Mouse (Mus musculus): ENCODE results near the gene Trmt10c. TPM values are rescaled to one million over a fixed set of nuclear protein-coding genes. Genes with fewer than 3 reads are reported as not detected.

Trmt10c gene
- polyA plus RNA-seq, 1 experiment from 2014 or later: 25.7 TPM

DNA sequence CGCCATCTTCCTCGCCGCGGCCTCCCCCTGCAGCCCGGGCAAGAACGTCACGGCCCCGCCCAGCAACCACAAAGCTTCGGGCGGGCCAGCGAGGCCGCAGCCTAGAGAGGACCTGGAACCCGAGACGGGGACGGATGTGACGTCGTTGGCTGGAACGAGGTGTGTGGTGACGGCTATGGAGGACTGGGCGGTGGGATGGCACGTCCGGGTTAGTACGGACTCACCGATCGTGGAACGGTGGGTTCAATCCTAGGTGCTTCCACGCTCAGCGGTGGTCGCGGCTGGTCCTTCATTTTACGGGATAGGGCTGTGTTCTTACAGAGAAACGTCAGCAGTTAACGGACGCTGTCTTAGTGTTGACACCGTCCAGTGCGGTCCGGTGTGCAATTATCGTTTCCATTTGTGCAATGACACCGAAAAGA, 7.9 kb downstream of the Trmt10c start, which contains the start of gene Pcnp:
Gene Pcnp (minus strand): TSS at position 79 of the 422 bp plus-strand sequence.
- under 1% methylated on average over 39 of the region's 39 CpGs for WGBS

DNA sequence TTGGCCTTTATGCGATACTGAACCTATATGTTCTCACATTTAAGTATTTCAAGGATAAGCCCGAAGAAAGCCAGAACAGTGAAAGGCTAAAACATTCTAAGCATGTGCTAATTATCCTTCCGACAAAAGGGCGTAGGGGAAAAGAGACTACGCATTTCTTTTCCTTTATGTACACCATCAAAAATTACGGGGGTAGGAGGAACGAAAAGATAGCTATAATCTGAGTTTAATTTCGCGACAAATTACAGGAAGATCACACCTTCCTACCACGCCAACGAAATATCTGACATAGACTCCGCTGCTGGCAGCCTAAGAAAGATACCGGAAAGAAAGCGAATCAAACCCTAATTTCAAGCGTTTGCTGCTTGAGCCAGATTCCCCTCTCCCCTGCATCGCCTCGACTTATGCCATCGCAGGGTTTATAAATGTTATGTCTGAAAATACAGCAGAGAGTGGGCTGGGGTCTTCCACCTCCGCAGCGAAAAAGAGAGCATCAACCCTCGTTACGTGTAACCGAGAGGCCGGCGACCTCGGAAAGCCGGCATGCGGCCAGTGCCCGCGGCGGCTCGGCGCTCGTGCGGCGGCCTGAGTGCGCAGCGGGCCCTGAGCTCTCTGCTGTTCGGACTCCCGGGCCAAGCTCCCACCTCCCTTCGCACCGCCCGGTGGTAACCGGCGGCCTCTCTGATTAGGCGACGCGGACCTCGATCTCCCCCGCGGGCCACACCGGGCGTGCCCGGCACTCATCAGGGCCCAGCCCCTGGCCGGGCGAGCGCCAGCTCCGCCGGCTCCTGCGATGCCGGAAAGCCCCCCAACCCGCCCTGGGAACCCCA, 8.7 kb downstream of the Trmt10c start:
- Histone ChIP-seq H3K27me3 (no peaks in the 10 kb centered on the region), H3K27ac (replicated peaks) (peak overlapping the region; percentile 88), H3K4me3 (peak overlapping the region; percentile 63), H3K9me3 (no peaks in the 10 kb centered on the region), H3K4me1 (peaks cover 34% of the 10 kb centered on the region), H3K36me3 (peaks cover 19% of the 10 kb centered on the region), H3K4me2 (replicated peaks) (peak overlapping the region; percentile 71), H3K9ac (replicated peaks) (peak overlapping the region; percentile 75)
- under 1% methylated on average over 62 of the region's 62 CpGs for WGBS
- peak; percentile 90 for ATAC-seq (replicated peaks)

More for the DNA sequence above, 7.9 kb downstream of the Trmt10c start, which contains the start of gene Pcnp:
- H3K9ac ChIP-seq (replicated peaks): peak within 1 kb of the TSS; percentile 75
- ATAC-seq (replicated peaks): peak; percentile 100
- H3K27ac ChIP-seq (replicated peaks): peak within 1 kb of the TSS; percentile 88
- H3K4me1 ChIP-seq: peaks cover 32% of the 10 kb centered on the region
- H3K4me2 ChIP-seq (replicated peaks): peak within 1 kb of the TSS; percentile 71
- peaks cover 22% of the 10 kb centered on the region for H3K36me3 ChIP-seq
- no peaks in the 10 kb centered on the region for H3K27me3 ChIP-seq
- H3K9me3 ChIP-seq: no peaks in the 10 kb centered on the region
- peak within 1 kb of the TSS; percentile 63 for H3K4me3 ChIP-seq

DNA sequence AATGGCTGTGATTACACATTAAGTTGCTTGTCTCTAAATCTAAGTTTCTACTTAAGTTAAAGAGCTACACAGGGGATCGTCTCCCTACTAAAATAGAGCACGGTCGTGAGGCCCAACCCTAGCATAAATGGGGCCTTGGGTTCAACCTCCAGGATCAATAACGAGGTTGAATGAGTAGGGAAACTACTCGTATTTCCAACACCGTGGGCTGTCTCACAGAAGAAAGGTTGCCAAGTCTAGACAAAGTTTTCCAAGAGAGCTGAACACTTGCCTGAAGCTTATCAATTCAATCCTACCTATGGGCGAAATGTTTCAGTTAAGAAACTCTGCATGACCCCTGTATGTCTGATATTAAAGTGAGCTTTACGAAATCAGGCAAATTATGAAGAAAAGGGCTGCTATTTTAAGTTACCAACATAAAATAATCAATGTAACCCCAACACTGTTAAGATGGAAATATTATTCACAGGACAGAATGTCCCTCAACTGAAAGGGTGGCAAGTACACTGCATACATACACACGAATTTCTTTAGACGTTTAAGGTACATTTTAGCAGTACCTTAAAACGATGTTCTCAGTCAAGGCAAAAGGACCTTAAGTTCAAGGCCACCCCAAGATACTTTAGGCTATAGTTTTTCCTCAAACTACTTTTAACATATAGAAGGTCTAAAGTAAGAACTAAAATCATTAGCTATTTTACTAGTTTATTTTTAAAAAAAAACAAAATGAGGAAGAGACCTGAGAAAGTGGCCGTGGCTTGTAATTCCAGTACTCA, 9.6 kb downstream of the Trmt10c start:
- Histone ChIP-seq H3K4me1 (peaks cover 34% of the 10 kb centered on the region), H3K9ac (replicated peaks) (peak overlapping the region; percentile 75), H3K4me3 (peak overlapping the region; percentile 63), H3K9me3 (no peaks in the 10 kb centered on the region), H3K4me2 (replicated peaks) (peak overlapping the region; percentile 71), H3K27me3 (no peaks in the 10 kb centered on the region), H3K36me3 (peaks cover 13% of the 10 kb centered on the region; the same call in 1 of the 2 replicates), H3K27ac (replicated peaks) (peak overlapping the region; percentile 88; the same call in 1 of the 2 replicates)
- ATAC-seq (replicated peaks): no peak
- 35% methylated on average over 12 of the region's 12 CpGs for WGBS

DNA sequence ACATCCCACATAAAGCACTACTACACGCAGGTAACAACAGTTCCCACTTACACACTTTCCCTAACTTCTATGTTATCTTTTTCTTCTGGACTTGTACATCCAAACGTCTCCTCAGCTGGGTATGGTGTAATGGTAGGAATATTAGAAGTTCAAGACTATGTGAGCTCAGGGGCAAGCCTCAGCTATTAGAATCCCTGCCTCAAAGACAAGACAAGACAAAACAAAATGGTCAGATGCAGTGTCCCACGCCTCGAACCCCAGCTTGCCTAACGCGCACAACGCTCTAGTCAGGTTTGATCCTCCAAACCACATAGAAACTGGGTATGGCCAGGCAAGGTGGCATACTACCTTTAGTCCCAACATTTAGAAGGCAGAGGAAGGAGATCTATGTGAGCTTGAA, 18.0 kb downstream of the Trmt10c start:
- no peaks in the 10 kb centered on the region for H3K9me3 ChIP-seq
- no peak overlapping the region for H3K4me3 ChIP-seq
- no peak overlapping the region for H3K9ac ChIP-seq (replicated peaks)
- no peaks in the 10 kb centered on the region for H3K27me3 ChIP-seq
- H3K27ac ChIP-seq (replicated peaks): no peak overlapping the region
- H3K4me1 ChIP-seq: 0 out of 2 replicates have a peak, but pooled peaks cover 2% of the 10 kb centered on the region
- ATAC-seq (replicated peaks): no peak
- no peak overlapping the region for H3K4me2 ChIP-seq (replicated peaks)
- WGBS: 96% methylated on average over 7 of the region's 7 CpGs
- peaks cover 52% of the 10 kb centered on the region for H3K36me3 ChIP-seq

DNA sequence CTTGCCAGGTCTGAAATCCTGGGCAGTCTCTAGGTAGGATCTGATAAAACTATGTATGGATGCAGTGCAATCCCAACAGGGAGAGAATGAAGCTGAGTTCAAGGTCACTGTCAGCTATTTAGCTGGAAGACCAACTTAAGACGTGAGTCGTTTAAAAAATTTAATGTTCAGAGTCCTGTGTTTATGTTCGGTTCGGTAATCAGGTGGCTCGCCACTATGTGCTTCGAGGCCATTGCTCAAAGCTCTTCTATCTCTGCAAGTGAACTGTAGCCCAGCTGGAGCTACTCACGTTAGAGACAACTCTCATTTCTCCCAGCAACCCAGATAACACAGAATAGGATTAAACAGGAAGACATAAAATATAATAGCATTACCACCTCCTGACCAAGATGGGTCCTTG, 23.5 kb downstream of the Trmt10c start:
- Histone ChIP-seq H3K27me3 (no peaks in the 10 kb centered on the region), H3K4me1 (no peaks in the 10 kb centered on the region), H3K4me3 (no peak overlapping the region), H3K27ac (replicated peaks) (no peak overlapping the region), H3K4me2 (replicated peaks) (no peak overlapping the region), H3K9ac (replicated peaks) (no peak overlapping the region), H3K36me3 (peaks cover 39% of the 10 kb centered on the region), H3K9me3 (no peaks in the 10 kb centered on the region)
- 91% methylated on average over 7 of the region's 7 CpGs for WGBS
- no peak for ATAC-seq (replicated peaks)

DNA sequence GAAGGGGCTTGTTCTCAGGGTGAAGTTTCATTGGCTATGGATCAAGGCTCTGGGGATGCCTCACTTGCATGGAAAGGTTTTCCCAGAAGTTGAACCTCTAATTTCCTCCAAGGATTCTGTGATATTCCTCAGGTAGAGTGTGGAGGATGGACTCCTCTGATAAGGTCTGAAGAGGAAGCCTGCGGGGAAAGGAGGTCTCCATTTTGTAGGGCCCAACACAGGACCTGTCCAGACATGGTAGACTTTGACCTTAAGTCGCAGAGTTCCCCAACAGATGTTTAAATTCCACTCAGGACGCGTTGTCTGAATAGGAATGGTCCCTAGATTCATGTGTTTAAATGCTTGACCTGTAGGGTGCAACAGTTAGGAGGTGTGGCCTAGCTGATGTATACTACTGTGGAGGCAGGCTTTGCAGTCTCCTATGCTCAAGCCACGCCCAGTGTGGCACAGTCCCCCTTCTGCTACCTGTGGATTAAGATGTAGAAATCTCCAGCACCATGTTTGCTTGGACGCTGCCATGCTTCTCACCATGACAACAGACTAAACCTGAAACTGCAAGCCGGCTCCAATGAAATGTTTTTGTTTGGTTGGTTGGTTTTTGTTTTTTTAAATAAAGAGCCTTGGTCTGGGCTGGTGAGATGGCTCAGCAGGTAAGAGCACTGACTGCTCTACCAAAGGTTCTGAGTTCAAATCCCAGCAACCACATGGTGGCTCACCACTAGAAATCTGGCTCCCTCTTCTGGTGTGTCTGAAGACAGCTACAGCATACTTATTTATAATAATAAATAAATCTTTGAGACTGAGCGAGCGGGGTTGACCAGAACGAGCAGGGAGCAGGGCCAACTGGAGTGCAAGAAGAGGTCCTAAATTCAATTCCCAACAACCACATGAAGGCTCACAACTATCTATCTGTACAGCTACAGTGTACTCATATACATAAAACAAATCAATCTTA, 24.6 kb downstream of the Trmt10c start:
- no peak overlapping the region for H3K9ac ChIP-seq (replicated peaks)
- H3K9me3 ChIP-seq: no peaks in the 10 kb centered on the region
- H3K4me3 ChIP-seq: no peak overlapping the region
- no peak overlapping the region for H3K4me2 ChIP-seq (replicated peaks)
- H3K27me3 ChIP-seq: no peaks in the 10 kb centered on the region
- H3K4me1 ChIP-seq: no peaks in the 10 kb centered on the region
- ATAC-seq (replicated peaks): 0 out of 2 replicates have a peak, but pooled peaks have one; percentile 44
- no peak overlapping the region for H3K27ac ChIP-seq (replicated peaks)
- peaks cover 31% of the 10 kb centered on the region for H3K36me3 ChIP-seq
- 92% methylated on average over 10 of the region's 10 CpGs for WGBS

DNA sequence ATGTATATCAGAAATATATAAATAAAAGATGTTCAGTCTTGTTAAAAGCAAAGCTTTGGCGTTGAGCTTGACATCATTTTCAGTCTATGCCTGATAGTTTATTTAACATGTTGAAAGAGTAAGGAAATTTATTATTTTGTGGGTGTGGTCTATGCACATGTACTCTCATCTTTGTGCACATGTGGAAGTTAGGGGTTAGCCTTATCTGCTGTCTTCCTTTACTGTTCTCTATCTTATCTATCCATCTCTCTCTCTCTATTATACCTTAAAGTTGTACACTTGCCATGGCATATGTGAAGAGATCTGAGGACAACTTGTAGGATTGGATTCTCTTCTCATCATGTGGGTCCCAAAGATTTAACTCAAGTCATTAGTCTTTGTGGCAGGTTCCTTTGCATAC, 28.8 kb downstream of the Trmt10c start:
- no peak overlapping the region for H3K9ac ChIP-seq (replicated peaks)
- H3K36me3 ChIP-seq: peaks cover 49% of the 10 kb centered on the region
- ATAC-seq (replicated peaks): no peak
- no peak overlapping the region for H3K4me2 ChIP-seq (replicated peaks)
- H3K4me1 ChIP-seq: no peaks in the 10 kb centered on the region
- H3K27ac ChIP-seq (replicated peaks): no peak overlapping the region
- H3K9me3 ChIP-seq: no peaks in the 10 kb centered on the region
- no peak overlapping the region for H3K4me3 ChIP-seq
- no peaks in the 10 kb centered on the region for H3K27me3 ChIP-seq
- 98% methylated on average over 1 of the region's 1 CpGs for WGBS

DNA sequence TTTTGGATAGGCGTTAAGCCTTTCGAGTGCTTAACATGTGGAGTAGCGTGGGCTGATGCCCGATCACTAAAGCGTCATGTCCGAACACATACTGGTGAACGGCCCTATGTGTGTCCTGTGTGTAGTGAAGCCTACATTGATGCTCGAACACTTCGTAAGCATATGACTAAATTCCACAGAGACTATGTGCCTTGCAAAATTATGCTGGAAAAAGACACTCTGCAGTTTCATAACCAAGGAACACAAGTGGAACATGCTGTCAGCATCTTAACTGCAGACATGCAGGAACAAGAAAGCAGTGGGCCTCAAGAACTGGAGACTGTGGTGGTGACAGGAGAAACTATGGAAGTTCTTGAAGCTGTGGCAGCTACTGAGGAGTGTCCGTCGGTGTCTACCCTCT, 30.8 kb downstream of the Trmt10c start:
- ATAC-seq (replicated peaks): no peak
- no peaks in the 10 kb centered on the region for H3K4me1 ChIP-seq
- no peaks in the 10 kb centered on the region for H3K9me3 ChIP-seq
- no peak overlapping the region for H3K27ac ChIP-seq (replicated peaks)
- WGBS: 98% methylated on average over 11 of the region's 11 CpGs
- peaks cover 58% of the 10 kb centered on the region for H3K36me3 ChIP-seq
- no peaks in the 10 kb centered on the region for H3K27me3 ChIP-seq
- H3K4me2 ChIP-seq (replicated peaks): no peak overlapping the region
- no peak overlapping the region for H3K4me3 ChIP-seq
- H3K9ac ChIP-seq (replicated peaks): no peak overlapping the region

DNA sequence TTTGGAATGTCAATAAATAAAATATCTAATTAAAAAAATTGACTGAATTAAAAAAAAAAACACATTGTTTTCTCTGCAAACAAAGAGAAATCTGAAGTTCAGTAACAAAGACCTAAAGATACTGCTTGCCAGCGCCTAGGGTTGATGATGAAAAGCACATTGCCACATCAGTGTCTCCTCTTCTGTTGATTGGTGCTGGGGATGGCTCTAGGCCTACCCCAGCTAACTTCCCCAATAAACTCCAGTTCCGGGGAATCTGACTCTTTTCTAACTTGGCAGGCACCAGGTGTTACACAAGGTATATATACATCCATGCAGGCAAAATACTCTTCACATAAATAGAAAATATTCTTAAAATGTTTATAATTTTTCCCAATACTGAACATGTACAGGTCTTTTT, 43.4 kb downstream of the Trmt10c start:
- no peaks in the 10 kb centered on the region for H3K4me1 ChIP-seq
- H3K36me3 ChIP-seq: peaks cover 48% of the 10 kb centered on the region
- H3K4me2 ChIP-seq (replicated peaks): no peak overlapping the region

DNA sequence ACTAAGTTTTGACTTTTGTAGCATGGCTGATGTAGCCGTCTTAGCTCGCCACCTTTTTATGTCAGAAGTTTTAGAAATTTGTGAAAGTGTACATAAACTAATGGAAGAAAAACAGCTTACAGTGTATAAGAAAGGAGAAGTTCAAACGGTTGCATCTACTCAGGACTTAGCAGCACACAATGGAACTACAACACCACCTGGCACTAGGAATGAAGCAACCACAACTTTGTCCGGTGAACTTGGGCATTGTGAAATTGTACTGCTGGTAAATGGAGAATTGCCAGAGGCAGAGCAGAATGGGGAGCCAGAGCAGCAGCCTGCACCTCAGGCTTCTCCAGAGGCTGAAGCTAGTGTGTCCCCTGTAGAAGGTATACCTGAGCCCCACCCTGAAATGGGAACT, 47.3 kb downstream of the Trmt10c start:
- H3K4me1 ChIP-seq: no peaks in the 10 kb centered on the region
- no peak overlapping the region for H3K4me3 ChIP-seq
- no peak overlapping the region for H3K27ac ChIP-seq (replicated peaks)
- H3K36me3 ChIP-seq: peaks cover 46% of the 10 kb centered on the region
- ATAC-seq (replicated peaks): no peak
- no peak overlapping the region for H3K9ac ChIP-seq (replicated peaks)
- no peak overlapping the region for H3K4me2 ChIP-seq (replicated peaks)
- H3K27me3 ChIP-seq: no peaks in the 10 kb centered on the region
- 94% methylated on average over 4 of the region's 4 CpGs for WGBS
- no peaks in the 10 kb centered on the region for H3K9me3 ChIP-seq

More for the DNA sequence above, 43.4 kb downstream of the Trmt10c start:
- H3K27me3 ChIP-seq: no peaks in the 10 kb centered on the region
- WGBS: 92% methylated on average over 2 of the region's 2 CpGs
- H3K4me3 ChIP-seq: no peak overlapping the region
- no peak for ATAC-seq (replicated peaks)
- no peak overlapping the region for H3K9ac ChIP-seq (replicated peaks)
- no peaks in the 10 kb centered on the region for H3K9me3 ChIP-seq
- no peak overlapping the region for H3K27ac ChIP-seq (replicated peaks)

DNA sequence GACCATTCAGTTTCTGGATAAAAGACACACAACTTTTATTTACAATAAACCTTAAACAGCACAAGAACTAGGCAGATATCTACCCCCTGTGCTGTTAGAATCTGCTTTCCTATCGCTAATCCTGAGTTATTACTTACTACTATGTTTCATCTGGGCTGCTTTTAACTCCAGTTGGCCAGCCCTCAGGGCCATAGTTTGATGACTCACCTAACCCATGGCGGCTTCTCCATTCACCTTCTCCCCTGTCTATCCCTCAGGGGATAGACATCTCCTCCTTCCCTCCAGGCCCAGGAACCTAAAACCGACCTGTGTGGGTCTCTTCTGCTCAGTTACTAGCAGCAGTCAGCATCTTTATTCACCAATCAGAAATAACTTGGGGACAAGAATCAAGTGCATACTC, 51.6 kb downstream of the Trmt10c start:
- 94% methylated on average over 3 of the region's 3 CpGs for WGBS
- H3K9ac ChIP-seq (replicated peaks): no peak overlapping the region
- no peaks in the 10 kb centered on the region for H3K9me3 ChIP-seq
- H3K27ac ChIP-seq (replicated peaks): no peak overlapping the region
- no peaks in the 10 kb centered on the region for H3K27me3 ChIP-seq
- H3K4me1 ChIP-seq: no peaks in the 10 kb centered on the region
- H3K36me3 ChIP-seq: peaks cover 39% of the 10 kb centered on the region
- no peak for ATAC-seq (replicated peaks)
- H3K4me3 ChIP-seq: no peak overlapping the region
- H3K4me2 ChIP-seq (replicated peaks): no peak overlapping the region

Data from forebrain, embryonic 15.5 days (tissue).